Mouse (Mus musculus) cerebellum, adult 2 months (tissue): Measurements from ENCODE around the gene Slc43a1. TPM values are rescaled to one million over a fixed set of nuclear protein-coding genes. Genes with fewer than 3 reads are reported as not detected.
A peak's percentile ranks its signal among the peaks of the same experiment; 100 is the strongest.
"Not testable (repeated sequence)": the region's sequence is repeated elsewhere in the genome, so short reads cannot be mapped to it uniquely, and the experiment has no call there.

Source experiments
- DNase-seq, 2 experiments: peaks; one replicate each; pipeline ENCODE4 v3.0.0; 2021
- H3K27ac ChIP-seq: fragments of 200-500 bp; 2 replicates; pipeline ENCODE4 v1.5.1; 2012; ENCODE audit warnings: low read length, control low read depth, inconsistent platforms; ENCODE audit not compliant: insufficient read depth
- H3K27me3 ChIP-seq: fragments of 200-500 bp; 2 replicates; pipeline ENCODE4 v1.6.1; 2012; ENCODE audit warnings: inconsistent platforms, mild to moderate bottlenecking, low read length, moderate library complexity; ENCODE audit not compliant: control insufficient read depth, insufficient read depth
- H3K4me1 ChIP-seq: fragments of 200-500 bp; 2 replicates; pipeline ENCODE4 v1.6.1; 2011; ENCODE audit warnings: low read length; ENCODE audit not compliant: control insufficient read depth, insufficient read depth
- H3K4me3 ChIP-seq: fragments of 200-500 bp; replicated peaks from 2 replicates; pipeline ENCODE3; 2011; ENCODE audit warnings: mild to moderate bottlenecking, low read depth, low read length, control low read depth; ENCODE audit not compliant: insufficient read depth
- CTCF ChIP-seq: fragments of 200-500 bp; IDR thresholded peaks from 2 replicates; pipeline ENCODE4 v1.5.1; 2011; ENCODE audit warnings: low read depth, mild to moderate bottlenecking, control low read depth, low read length, moderate library complexity, borderline replicate concordance; ENCODE audit not compliant: insufficient read depth
- POLR2A ChIP-seq: fragments of 200-500 bp; IDR thresholded peaks from 2 replicates; pipeline ENCODE4 v1.6.1; 2011; ENCODE audit warnings: low read length, control low read depth, borderline replicate concordance; ENCODE audit not compliant: insufficient read depth
- WGBS: fragments of 180-500 bp; shearing (Covaris S2); methylation state at CpG from one replicate; pipeline ENCODE4 v1.1.7; 2018; 5-methylcytosine and 5-hydroxymethylcytosine counted together
- polyA plus RNA-seq: library from polyadenylated mRNA; depleted of rRNA; stranded (reverse); fragments of >200 nt; gene quantifications from 2 replicates; pipeline ENCODE4 v1.2.3, GENCODE M21; 2012

Slc43a1 gene
- polyA plus RNA-seq, 1 experiment, result 0.43 TPM

- no peaks in the 10 kb centered on the region for H3K4me1 ChIP-seq
- no peak overlapping the region for H3K27ac ChIP-seq
- no peak overlapping the region for H3K4me3 ChIP-seq
- 88% methylated on average over 4 of the region's 4 CpGs for WGBS
- no peaks in the 10 kb centered on the region for H3K27me3 ChIP-seq
- TF ChIP-seq CTCF, result no peak
- no peak for TF ChIP-seq POLR2A
- no peak for DNase-seq
These were observed 38.3 kb upstream of the Slc43a1 start for GRCm38 (mm10) chr2:84800304-84800703.

DNA sequence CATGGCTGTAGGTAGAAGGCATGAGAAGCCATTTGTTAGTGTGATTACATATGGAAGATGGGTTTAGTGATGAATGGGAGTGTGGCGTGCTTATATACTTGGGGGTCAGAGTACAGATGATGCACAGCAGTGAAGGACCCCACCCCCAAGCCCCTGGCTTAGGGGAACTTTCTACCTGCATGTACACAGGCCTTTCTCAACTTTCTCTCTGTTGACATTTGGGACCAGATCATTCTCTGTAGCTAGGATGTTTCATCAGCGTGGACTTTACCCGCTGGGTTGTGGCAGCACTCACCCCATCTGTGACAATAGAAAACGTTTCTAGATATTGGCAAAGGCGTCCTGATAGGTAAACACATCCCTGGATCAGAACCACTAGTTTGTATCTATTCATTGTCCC, 37.4 kb upstream of the Slc43a1 start:
- not testable (repeated sequence) for H3K27ac ChIP-seq, H3K4me1 ChIP-seq, H3K27me3 ChIP-seq, DNase-seq, H3K4me3 ChIP-seq
- WGBS, result 84% methylated on average over 5 of the region's 5 CpGs

- H3K27me3 ChIP-seq, result no peaks in the 10 kb centered on the region
- TF ChIP-seq POLR2A (no peak), CTCF (no peak)
- H3K4me1 ChIP-seq, result no peaks in the 10 kb centered on the region
- 89% methylated on average over 7 of the region's 7 CpGs for WGBS
- no peak overlapping the region for H3K27ac ChIP-seq
- DNase-seq, result no peak
- H3K4me3 ChIP-seq, result no peak overlapping the region
These were observed 34.7 kb upstream of the Slc43a1 start for GRCm38 (mm10) chr2:84803963-84804362.

GRCm38 (mm10) chr2:84806546-84806945, 32.1 kb upstream of the Slc43a1 start:
- no peak for TF ChIP-seq CTCF
- no peak for TF ChIP-seq POLR2A
- 87% methylated on average over 5 of the region's 5 CpGs for WGBS
- H3K4me1 ChIP-seq, result no peaks in the 10 kb centered on the region

DNA sequence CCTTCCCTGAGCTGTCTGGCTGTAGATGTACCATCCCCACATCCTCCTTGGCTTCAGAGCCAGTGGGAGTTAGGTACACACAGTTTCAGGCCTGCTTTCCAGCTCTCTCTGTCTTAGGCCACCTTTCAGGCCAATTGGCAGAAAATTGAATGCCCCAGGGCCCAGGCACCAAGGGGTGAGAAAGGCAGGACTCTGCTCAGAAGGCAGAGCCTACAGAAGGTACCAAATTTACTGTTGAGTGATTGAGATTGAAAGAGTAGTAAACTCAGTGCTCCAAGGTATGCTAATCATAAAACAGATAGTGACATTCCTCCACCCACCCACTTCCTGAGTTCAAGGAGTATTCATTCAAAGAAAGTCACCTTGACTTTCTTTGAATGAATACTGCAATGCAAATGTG, 29.3 kb upstream of the Slc43a1 start:
- TF ChIP-seq CTCF, result no peak
- no peak for TF ChIP-seq POLR2A
- Histone ChIP-seq H3K27me3 (no peaks in the 10 kb centered on the region), H3K4me1 (no peaks in the 10 kb centered on the region), H3K4me3 (no peak overlapping the region), H3K27ac (no peak overlapping the region)
- no peak for DNase-seq

More at GRCm38 (mm10) chr2:84806546-84806945, 32.1 kb upstream of the Slc43a1 start:
- DNase-seq, result no peak
- Histone ChIP-seq H3K27me3 (no peaks in the 10 kb centered on the region), H3K27ac (no peak overlapping the region), H3K4me3 (no peak overlapping the region)

DNA sequence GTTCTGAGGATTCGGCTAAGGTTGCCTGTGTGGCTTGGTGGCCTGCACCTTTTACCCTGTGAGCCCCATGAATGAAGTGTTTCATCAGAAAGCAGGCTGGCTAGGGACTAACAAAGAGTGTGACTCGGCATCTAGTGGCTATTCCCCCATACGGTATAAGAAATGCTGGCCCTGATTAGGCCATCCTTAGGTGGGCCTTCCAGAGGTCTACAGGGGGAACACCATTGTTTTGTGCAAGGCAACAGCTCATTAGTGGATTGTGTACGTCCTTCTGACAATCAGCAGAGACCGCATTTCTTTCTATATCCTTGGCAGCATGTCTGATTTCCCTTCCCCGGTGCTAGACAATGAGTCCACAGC, 28.1 kb upstream of the Slc43a1 start:
- no peak for TF ChIP-seq CTCF
- TF ChIP-seq POLR2A, result no peak
- no peak for DNase-seq
- 71% methylated on average over 6 of the region's 6 CpGs for WGBS
- Histone ChIP-seq H3K4me3 (no peak overlapping the region), H3K27me3 (no peaks in the 10 kb centered on the region), H3K27ac (no peak overlapping the region), H3K4me1 (no peaks in the 10 kb centered on the region)

DNA sequence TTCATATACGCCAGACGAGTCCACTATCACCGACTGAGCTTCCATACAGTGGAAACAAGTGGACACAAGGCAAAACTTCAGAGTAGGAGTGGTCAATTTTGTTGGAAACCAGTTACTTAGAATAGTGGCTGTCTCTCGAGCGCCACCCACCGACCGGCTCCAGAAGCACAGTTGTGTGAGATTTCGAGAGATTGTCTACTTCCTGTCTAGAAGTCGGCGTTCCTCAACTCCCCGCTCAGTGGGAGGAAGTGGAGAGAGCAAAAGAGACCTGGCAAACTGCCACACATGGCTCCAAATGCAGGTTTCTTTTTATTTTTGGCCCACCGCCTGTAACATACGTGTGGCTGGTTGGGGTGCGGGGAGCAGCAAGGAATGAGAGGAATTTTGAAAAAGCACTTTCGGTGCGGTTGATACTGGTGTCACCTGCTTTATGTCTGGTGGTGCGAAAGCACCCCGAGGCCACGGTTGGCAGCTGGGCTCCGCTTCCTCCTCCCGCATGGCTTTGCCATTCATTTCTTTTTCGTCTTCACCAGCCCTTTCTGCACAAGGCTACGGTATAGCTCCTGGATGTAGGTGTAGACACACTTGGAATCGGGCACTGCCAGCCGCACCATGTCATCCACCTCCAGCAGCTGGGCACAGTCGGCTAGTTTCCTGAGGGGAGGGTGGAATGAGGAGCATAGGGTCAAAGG, 27.6 kb upstream of the Slc43a1 start:
- Histone ChIP-seq H3K4me1 (no peaks in the 10 kb centered on the region), H3K27ac (no peak overlapping the region), H3K4me3 (peak overlapping the region; percentile 50), H3K27me3 (no peaks in the 10 kb centered on the region)
- DNase-seq, result peak; percentile 73 to 76
- peak; percentile 66 for TF ChIP-seq CTCF
- TF ChIP-seq POLR2A, result no peak
- WGBS, result 21% methylated on average over 26 of the region's 26 CpGs

DNA sequence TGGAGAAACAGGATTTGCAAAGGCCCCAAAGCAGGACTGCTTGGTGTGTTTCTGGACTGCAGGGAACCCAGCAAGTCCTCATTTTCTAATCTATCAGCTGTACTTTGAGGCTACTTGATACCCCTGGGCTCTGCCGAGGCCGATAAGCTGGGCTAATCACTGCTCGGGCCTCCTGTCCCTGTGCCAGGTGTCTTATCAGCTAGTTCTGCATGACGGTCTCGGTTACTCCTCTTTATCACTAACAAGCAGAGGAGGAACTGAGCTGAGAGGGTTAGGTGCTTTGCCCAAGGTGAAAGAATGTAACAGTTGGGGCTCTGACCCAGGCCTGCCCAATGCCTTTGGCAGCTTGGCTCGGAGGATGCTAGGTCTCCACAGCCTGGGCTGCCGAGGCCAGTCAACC, 26.8 kb upstream of the Slc43a1 start:
- no peak for DNase-seq
- Histone ChIP-seq H3K4me3 (no peak overlapping the region), H3K27ac (no peak overlapping the region), H3K4me1 (no peaks in the 10 kb centered on the region), H3K27me3 (no peaks in the 10 kb centered on the region)
- TF ChIP-seq CTCF (no peak), POLR2A (no peak)
- 79% methylated on average over 7 of the region's 7 CpGs for WGBS
